Mouse (Mus musculus) forebrain, embryonic 11.5 days (tissue): ENCODE measurements around the gene Tspan11. TPM values are rescaled to one million over a fixed set of nuclear protein-coding genes. Genes with fewer than 3 reads are reported as not detected.

Experiments used
- ATAC-seq: fragments of 200-750 bp; cut with Nextera tagmentation; replicated peaks from 2 replicates; pipeline ENCODE4 v1.8.0; 2017; ENCODE audit warnings: moderate TSS enrichment; ENCODE audit not compliant: low FRiP score
- DNase-seq: peaks from one replicate; pipeline ENCODE4 v3.0.0-alpha.2; 2017; ENCODE audit warnings: low spot score
- H3K27ac ChIP-seq: fragments of 300-500 bp; sonication (generic); 2 replicates; pipeline ENCODE4 v1.5.1; 2014; ENCODE audit warnings: low read depth, low read length
- H3K27me3 ChIP-seq: fragments of 300-500 bp; sonication (generic); 2 replicates; pipeline ENCODE4 v1.6.1; 2014; ENCODE audit warnings: mild to moderate bottlenecking, low read length, mixed read lengths; ENCODE audit not compliant: control insufficient read depth, insufficient read depth
- H3K36me3 ChIP-seq: fragments of 300-500 bp; sonication (generic); 2 replicates; pipeline ENCODE4 v1.6.1; 2014; ENCODE audit warnings: mild to moderate bottlenecking, low read length, moderate library complexity, mixed read lengths; ENCODE audit not compliant: control insufficient read depth, insufficient read depth
- H3K4me1 ChIP-seq: fragments of 300-500 bp; sonication (generic); replicated peaks from 2 replicates; pipeline ENCODE4 v1.6.1; 2014; ENCODE audit warnings: low read length, mixed read lengths; ENCODE audit not compliant: control insufficient read depth, insufficient read depth
- H3K4me2 ChIP-seq: fragments of 300-500 bp; sonication (generic); 2 replicates; pipeline ENCODE4 v1.6.1; 2014; ENCODE audit warnings: low read depth, mild to moderate bottlenecking, low read length, moderate library complexity, mixed read lengths; ENCODE audit not compliant: severe bottlenecking
- H3K4me3 ChIP-seq: fragments of 300-500 bp; sonication (generic); 2 replicates; pipeline ENCODE4 v1.5.1; 2014; ENCODE audit warnings: low read depth, low read length
- H3K9ac ChIP-seq: fragments of 300-500 bp; sonication (generic); 2 replicates; pipeline ENCODE4 v1.6.1; 2014; ENCODE audit warnings: low read length
- H3K9me3 ChIP-seq: fragments of 300-500 bp; sonication (generic); 2 replicates; pipeline ENCODE4 v1.6.1; 2016; ENCODE audit warnings: low read length, mixed read lengths; ENCODE audit not compliant: control insufficient read depth
- WGBS: fragments of 180-500 bp; shearing (Covaris S2); extraction: QIAGEN DNeasy Blood & Tissue Kit; methylation state at CpG from one replicate; pipeline ENCODE4 v1.1.7; 2014; 5-methylcytosine and 5-hydroxymethylcytosine counted together
- polyA plus RNA-seq: library from polyadenylated mRNA; unstranded; fragments of >200 nt; fragmentation: Nextera tagmentation; extraction: Ambion mirVana; gene quantifications from 2 replicates; pipeline ENCODE4 v1.2.1, GENCODE M21; 2014

Gene Tspan11
- polyA plus RNA-seq, 1 experiment from 2014 or later = 6.4 TPM

DNA sequence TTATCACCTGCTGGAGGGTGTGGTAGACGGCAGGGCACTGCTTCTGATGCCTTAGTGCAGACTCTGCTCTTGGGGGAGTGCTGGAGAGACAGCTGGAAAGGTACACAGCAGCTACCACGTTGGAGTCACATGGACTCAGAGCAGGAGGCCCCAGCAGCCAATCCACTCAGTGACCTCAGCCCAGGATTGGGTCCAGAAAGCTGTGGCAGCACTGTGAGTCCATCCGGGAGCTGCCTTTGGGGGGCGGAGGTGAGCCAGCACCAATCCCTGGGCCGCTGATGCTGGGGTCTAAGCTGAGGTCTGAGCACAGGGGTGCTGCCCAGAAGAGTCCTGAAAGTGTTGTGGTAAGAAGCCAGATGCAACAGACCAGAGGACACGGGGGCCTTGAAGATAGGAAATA, 7.6 kb downstream of the Tspan11 start:
- H3K27me3 ChIP-seq = no peaks in the 10 kb centered on the region
- no peak overlapping the region for H3K27ac ChIP-seq
- H3K4me1 ChIP-seq = no peaks in the 10 kb centered on the region
- no peak overlapping the region for H3K9ac ChIP-seq
- no peaks in the 10 kb centered on the region for H3K36me3 ChIP-seq
- WGBS = 35% methylated on average over 6 of the region's 6 CpGs
- no peaks in the 10 kb centered on the region for H3K9me3 ChIP-seq
- ATAC-seq (no peak), DNase-seq (no peak)
- no peak overlapping the region for H3K4me2 ChIP-seq
- H3K4me3 ChIP-seq = no peak overlapping the region

DNA sequence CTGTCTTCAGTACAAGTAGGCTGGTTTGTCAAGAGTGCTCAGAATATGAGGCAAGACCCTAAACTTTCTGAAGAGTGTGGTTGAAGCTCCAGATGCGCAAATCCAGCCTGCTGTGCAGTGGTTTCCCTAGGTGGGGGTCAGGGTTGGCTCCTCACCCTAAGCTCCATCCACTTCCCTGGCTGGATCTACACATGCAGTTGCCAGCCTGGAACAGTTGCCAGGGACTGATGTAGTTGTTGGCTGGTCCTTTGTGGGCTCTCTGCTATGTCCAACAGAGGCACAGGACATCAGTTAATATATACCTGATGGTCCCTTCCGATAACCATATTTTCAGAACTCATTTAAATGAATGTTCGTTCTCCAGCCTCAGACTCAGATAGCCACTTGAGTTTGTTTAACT, 9.0 kb downstream of the Tspan11 start:
- Histone ChIP-seq H3K27ac (no peak overlapping the region), H3K4me2 (no peak overlapping the region), H3K27me3 (no peaks in the 10 kb centered on the region), H3K9ac (no peak overlapping the region), H3K9me3 (no peaks in the 10 kb centered on the region), H3K4me3 (no peak overlapping the region), H3K4me1 (no peaks in the 10 kb centered on the region), H3K36me3 (no peaks in the 10 kb centered on the region)
- no peak for ATAC-seq
- 89% methylated on average over 3 of the region's 3 CpGs for WGBS
- no peak for DNase-seq

DNA sequence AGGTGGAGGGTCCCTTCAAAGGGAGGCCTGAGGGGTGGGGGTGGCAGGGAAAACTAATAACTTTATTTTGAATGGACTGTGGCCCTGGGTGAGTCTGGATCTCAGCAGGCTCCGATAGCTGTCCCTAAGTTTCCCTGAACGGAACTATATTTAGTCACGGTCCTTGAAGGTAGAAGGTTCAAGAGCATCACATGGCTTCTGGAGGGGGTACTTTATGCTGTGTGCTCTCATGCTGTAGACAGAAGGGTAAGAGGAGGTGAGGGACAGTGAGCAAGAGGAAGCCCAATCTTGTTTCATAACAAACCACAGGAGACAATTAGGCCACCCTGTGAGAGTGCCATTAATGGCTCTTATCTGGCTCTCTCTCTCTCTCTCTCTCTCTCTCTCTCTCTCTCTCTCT, 10.0 kb downstream of the Tspan11 start:
- no peaks in the 10 kb centered on the region for H3K4me1 ChIP-seq
- no peak overlapping the region for H3K4me3 ChIP-seq
- no peaks in the 10 kb centered on the region for H3K27me3 ChIP-seq
- H3K4me2 ChIP-seq = no peak overlapping the region
- no peak overlapping the region for H3K27ac ChIP-seq
- H3K9ac ChIP-seq = no peak overlapping the region
- WGBS = 100% methylated on average over 3 of the region's 3 CpGs
- DNase-seq = no peak
- H3K9me3 ChIP-seq = no peaks in the 10 kb centered on the region
- no peak for ATAC-seq
- no peaks in the 10 kb centered on the region for H3K36me3 ChIP-seq

DNA sequence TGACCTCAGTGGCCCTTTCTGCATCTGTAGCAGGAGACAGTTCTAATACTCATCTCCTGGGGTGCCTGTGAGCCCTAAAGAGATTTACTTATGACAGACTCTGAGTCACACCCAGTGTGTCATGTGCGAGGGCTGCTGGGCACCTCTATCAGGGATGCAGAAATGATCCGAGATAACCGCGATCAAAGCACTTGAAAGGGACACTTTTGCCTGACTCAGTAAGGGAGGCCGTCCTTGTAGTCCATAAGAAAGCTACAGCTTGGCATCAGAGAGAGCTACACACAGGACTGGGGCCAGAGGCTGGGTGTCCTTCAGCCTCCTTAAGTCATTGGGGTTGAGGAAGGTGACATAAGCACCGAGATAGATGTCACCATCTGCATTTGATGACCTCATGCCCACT, 12.7 kb downstream of the Tspan11 start:
- H3K9me3 ChIP-seq = no peaks in the 10 kb centered on the region
- H3K9ac ChIP-seq = no peak overlapping the region
- H3K4me3 ChIP-seq = no peak overlapping the region
- no peak for DNase-seq
- no peak overlapping the region for H3K27ac ChIP-seq
- no peak for ATAC-seq
- H3K4me2 ChIP-seq = no peak overlapping the region
- H3K27me3 ChIP-seq = no peaks in the 10 kb centered on the region
- H3K4me1 ChIP-seq = no peaks in the 10 kb centered on the region
- 96% methylated on average over 6 of the region's 6 CpGs for WGBS
- H3K36me3 ChIP-seq = no peaks in the 10 kb centered on the region

DNA sequence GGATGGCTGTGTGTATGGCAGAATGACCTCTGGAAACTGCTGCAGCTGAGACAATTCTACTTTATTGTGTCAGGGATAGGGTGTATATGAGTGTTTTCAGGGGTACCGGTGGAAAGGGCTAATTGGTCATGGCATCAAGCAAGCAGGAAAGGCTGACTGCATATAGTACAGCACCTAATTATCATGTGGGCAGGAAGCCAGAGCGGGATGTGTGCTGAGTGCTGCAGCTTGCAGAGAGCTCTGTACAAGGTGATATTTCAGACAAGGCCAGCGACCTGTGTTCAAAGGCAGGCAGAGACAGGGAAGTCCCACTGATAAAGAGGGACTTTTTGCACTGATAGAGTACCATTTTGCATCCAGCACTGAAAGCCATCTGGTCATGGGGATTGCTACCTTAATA, 13.9 kb downstream of the Tspan11 start:
- 82% methylated on average over 3 of the region's 3 CpGs for WGBS
- no peak for DNase-seq
- no peak overlapping the region for H3K27ac ChIP-seq

DNA sequence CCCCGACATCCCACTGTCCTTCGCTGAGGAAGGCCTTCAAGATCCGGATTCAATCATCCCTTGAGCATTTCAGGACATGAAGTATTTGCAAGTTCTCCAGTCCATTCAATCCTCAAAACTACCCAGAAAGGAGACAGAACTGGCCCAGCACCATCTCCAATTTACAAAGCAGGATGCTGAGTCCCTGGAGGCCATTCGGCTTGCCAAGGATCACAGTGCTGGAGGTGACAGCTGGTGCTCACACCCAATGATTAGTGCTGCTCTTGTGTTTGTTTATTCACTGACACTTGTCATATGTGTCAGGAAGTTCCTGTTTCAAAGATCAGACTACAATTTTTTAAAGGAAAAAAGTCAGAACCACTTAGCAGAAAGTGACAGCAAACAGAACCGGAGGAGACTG, 14.3 kb downstream of the Tspan11 start:
- no peak overlapping the region for H3K4me3 ChIP-seq
- H3K27ac ChIP-seq = no peak overlapping the region
- WGBS = 91% methylated on average over 5 of the region's 5 CpGs
- no peak overlapping the region for H3K9ac ChIP-seq
- no peaks in the 10 kb centered on the region for H3K9me3 ChIP-seq
- H3K36me3 ChIP-seq = no peaks in the 10 kb centered on the region
- H3K4me1 ChIP-seq = no peaks in the 10 kb centered on the region
- ATAC-seq = no peak
- DNase-seq = no peak
- no peaks in the 10 kb centered on the region for H3K27me3 ChIP-seq
- no peak overlapping the region for H3K4me2 ChIP-seq

More for the DNA sequence above, 13.9 kb downstream of the Tspan11 start:
- H3K9me3 ChIP-seq = no peaks in the 10 kb centered on the region
- H3K27me3 ChIP-seq = no peaks in the 10 kb centered on the region
- H3K36me3 ChIP-seq = no peaks in the 10 kb centered on the region
- H3K9ac ChIP-seq = no peak overlapping the region
- ATAC-seq = no peak
- H3K4me3 ChIP-seq = no peak overlapping the region
- no peak overlapping the region for H3K4me2 ChIP-seq
- no peaks in the 10 kb centered on the region for H3K4me1 ChIP-seq

DNA sequence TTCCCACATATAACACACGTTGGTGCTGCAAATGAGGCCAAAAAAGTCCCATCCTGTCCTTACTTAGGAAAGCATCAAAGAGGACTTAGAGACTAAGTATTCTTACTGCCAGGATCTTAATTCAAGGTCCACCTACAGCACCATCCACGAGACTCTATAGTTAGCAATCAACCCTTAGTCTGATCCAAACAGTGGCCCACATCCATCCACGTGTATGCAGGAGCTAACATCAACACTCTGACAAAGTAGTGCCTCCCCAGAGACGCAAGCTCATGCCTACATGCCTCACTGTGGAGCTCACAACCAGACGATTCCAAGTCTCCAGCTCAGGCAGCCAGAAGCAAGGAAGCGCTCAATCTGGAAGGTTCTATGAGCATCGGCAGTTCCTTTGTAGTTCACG, 15.2 kb downstream of the Tspan11 start:
- Histone ChIP-seq H3K9me3 (no peaks in the 10 kb centered on the region), H3K4me2 (no peak overlapping the region), H3K36me3 (no peaks in the 10 kb centered on the region), H3K4me1 (no peaks in the 10 kb centered on the region), H3K27me3 (no peaks in the 10 kb centered on the region), H3K4me3 (no peak overlapping the region), H3K27ac (no peak overlapping the region), H3K9ac (no peak overlapping the region)
- WGBS = 89% methylated on average over 8 of the region's 8 CpGs
- ATAC-seq (no peak), DNase-seq (no peak)

DNA sequence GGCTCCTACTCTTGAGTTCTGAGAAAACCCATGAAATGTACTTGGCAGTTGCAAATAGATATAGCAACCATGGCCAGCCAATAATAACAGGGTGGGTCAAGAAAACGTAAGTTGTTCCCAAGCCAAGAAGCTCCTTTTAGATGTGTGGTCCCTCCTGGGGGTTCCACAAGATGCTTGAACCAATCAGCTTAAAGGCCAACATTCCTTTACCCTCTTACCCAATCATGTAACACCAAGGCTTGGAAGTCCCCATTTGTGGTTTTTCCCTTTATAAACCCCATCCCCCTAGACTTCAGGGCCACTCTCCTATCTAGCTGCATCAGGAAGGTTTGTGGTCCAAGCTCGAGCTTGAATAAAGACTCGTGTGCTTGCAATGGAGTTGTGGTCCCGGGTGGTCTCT, 23.2 kb downstream of the Tspan11 start:
- 91% methylated on average over 4 of the region's 4 CpGs for WGBS
- H3K36me3 ChIP-seq = no peaks in the 10 kb centered on the region
- no peaks in the 10 kb centered on the region for H3K4me1 ChIP-seq
- no peak overlapping the region for H3K27ac ChIP-seq
- H3K9ac ChIP-seq = no peak overlapping the region
- no peak for ATAC-seq
- no peaks in the 10 kb centered on the region for H3K27me3 ChIP-seq
- DNase-seq = no peak
- H3K4me3 ChIP-seq = no peak overlapping the region
- no peak overlapping the region for H3K4me2 ChIP-seq
- no peaks in the 10 kb centered on the region for H3K9me3 ChIP-seq

DNA sequence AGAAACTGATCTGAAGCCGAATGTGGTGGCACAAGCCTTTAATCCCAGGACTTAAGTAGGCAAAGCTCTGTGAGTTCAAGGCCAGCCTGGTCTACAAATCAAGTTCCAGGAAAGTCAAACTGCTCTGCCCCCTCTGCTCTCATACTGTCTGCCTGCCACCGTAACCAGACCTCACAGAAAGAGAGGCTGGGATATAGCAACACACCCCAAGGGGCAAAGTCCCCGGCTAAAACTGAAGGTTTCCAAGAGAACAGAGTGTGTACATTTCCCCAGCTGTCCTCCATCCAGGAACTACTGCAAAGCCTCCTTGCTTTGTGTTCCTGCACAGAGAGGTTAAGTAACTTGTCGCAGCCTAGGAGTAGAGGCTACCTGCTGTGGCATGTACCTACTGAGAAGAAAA, 24.3 kb downstream of the Tspan11 start:
- ATAC-seq (no peak), DNase-seq (no peak)
- Histone ChIP-seq H3K4me3 (no peak overlapping the region), H3K36me3 (no peaks in the 10 kb centered on the region; the same call in 1 of the 2 replicates), H3K9me3 (no peaks in the 10 kb centered on the region), H3K9ac (no peak overlapping the region), H3K4me1 (no peaks in the 10 kb centered on the region), H3K27me3 (no peaks in the 10 kb centered on the region), H3K4me2 (no peak overlapping the region), H3K27ac (no peak overlapping the region)
- 66% methylated on average over 4 of the region's 4 CpGs for WGBS
